In genomic region chr1:136379261-136379660, GRCm38 (mm10) we compare ENCODE assay signal across 18 mouse cellular contexts. TPM values are rescaled to one million over a fixed set of nuclear protein-coding genes. Genes with fewer than 3 reads are reported as not detected.
DNase-seq lines count a peak whose midpoint lies in the region; ATAC-seq lines count a peak whose summit lies in the region.
"Had no signal": no experiment of that assay in that cellular context is flagged by ENCODE, and none has a peak within 500 bp of the region (broad histone marks: within the 10 kb centered on the region; RNA-seq: fewer than 3 reads in every experiment).

No protein-coding gene starts in this region.

- no peak overlapping the region for H3K27ac ChIP-seq in midbrain, embryonic 11.5 days (ENCODE audit: low read depth, low read length)
- H3K27ac ChIP-seq in midbrain, embryonic 16.5 days (ENCODE audit: low read length), result no peak overlapping the region
- peak overlapping the region; percentile 52; the same call in 1 of the 2 replicates for H3K27ac ChIP-seq in brown adipose tissue, adult 24 weeks (replicated peaks; ENCODE audit: low read depth, low read length)

- no peak overlapping the region for H3K4me3 ChIP-seq in midbrain, embryonic 11.5 days (ENCODE audit: low read depth, low read length)
- no peak overlapping the region for H3K4me3 ChIP-seq in midbrain, embryonic 16.5 days (ENCODE audit: low read depth, low read length)
- no peak overlapping the region for H3K4me3 ChIP-seq in brown adipose tissue, adult 24 weeks (ENCODE audit: insufficient read depth, low read depth, low read length)

- DNase-seq in heart, adult 11 months, result peak; percentile 51
- DNase-seq in heart, adult 9 months (ENCODE audit: low spot score in 2 of 2), result no peak
- peak; percentile 67 for DNase-seq in midbrain, embryonic 11.5 days (ENCODE audit: low spot score, missing footprints)
- no peak for DNase-seq in left cerebral cortex, postnatal 25 days (ENCODE audit: low spot score in 2 of 2)
- DNase-seq: adrenal gland, adult 8-10 months; adrenal gland, postnatal 25 days; B cell, adult 2 months; cerebellum, adult 11 months; cerebellum, adult 11-12 months; cerebellum, adult 18-20 months; cerebellum, adult 2 months had no signal

- no peaks in the 10 kb centered on the region for H3K36me3 ChIP-seq in midbrain, embryonic 11.5 days (ENCODE audit: control insufficient read depth, insufficient read depth, low read length)
- H3K36me3 ChIP-seq in midbrain, embryonic 16.5 days (ENCODE audit: control insufficient read depth, insufficient read depth, low read length), result no peaks in the 10 kb centered on the region
- H3K36me3 ChIP-seq: G1E had no signal

- no peak for ATAC-seq in midbrain, embryonic 11.5 days (ENCODE audit: low FRiP score)
- ATAC-seq in midbrain, embryonic 16.5 days, result no peak
- ATAC-seq: activated CD4-positive, CD25-positive, alpha-beta regulatory T cell, adult 4 months; CD4-positive, CD25-positive, alpha-beta regulatory T cell, adult 4 months; Patski had no signal

- no peak overlapping the region for H3K9ac ChIP-seq in midbrain, embryonic 11.5 days (ENCODE audit: low read length)
- H3K9ac ChIP-seq in midbrain, embryonic 16.5 days (ENCODE audit: low read depth, low read length), result no peak overlapping the region

- WGBS in midbrain, embryonic 11.5 days, result 95% methylated on average over 7 of the region's 7 CpGs
- 85% methylated on average over 7 of the region's 7 CpGs for WGBS in midbrain, embryonic 16.5 days

- H3K4me2 ChIP-seq in midbrain, embryonic 11.5 days, result no peak overlapping the region
- no peak overlapping the region for H3K4me2 ChIP-seq in midbrain, embryonic 16.5 days (ENCODE audit: low read length)

- H3K27me3 ChIP-seq in midbrain, embryonic 11.5 days (ENCODE audit: control insufficient read depth, insufficient read depth, low read length), result no peaks in the 10 kb centered on the region
- no peaks in the 10 kb centered on the region for H3K27me3 ChIP-seq in midbrain, embryonic 16.5 days (ENCODE audit: control insufficient read depth, insufficient read depth, low read depth, low read length)
- H3K27me3 ChIP-seq: CH12.LX had no signal

- no peaks in the 10 kb centered on the region for H3K9me3 ChIP-seq in midbrain, embryonic 11.5 days (ENCODE audit: control insufficient read depth, low read length)
- H3K9me3 ChIP-seq in midbrain, embryonic 16.5 days (replicated peaks; ENCODE audit: control insufficient read depth, low read length, poor library complexity, severe bottlenecking), result 0 out of 2 replicates have a peak, but pooled peaks cover 4% of the 10 kb centered on the region
- H3K9me3 ChIP-seq: G1E had no signal

- H3K4me1 ChIP-seq in midbrain, embryonic 11.5 days (ENCODE audit: control insufficient read depth, insufficient read depth, low read length), result no peaks in the 10 kb centered on the region
- no peaks in the 10 kb centered on the region for H3K4me1 ChIP-seq in midbrain, embryonic 16.5 days (ENCODE audit: control insufficient read depth, insufficient read depth, low read length)
- peaks cover 3% of the 10 kb centered on the region; the same call in 1 of the 2 replicates for H3K4me1 ChIP-seq in brown adipose tissue, adult 24 weeks (ENCODE audit: control insufficient read depth, insufficient read depth, insufficient read length, low read length)

- intact Hi-C loops in left cerebral cortex, postnatal 25 days (cut with DNase I), result no loop called here

RNA-seq across cellular contexts. Expression of gene Camsap2, which starts 33.4 kb away (rescaled TPM):
- polyA plus RNA-seq in midbrain, embryonic 11.5 days (2014; fragmentation: Nextera tagmentation; extraction: Ambion mirVana), result 32.7 and 35.3 TPM in 2 replicates
- 27.2 and 32.3 TPM in 2 replicates for polyA plus RNA-seq in midbrain, embryonic 16.5 days (2015; fragmentation: Nextera tagmentation; extraction: Ambion mirVana)
- polyA plus RNA-seq in brown adipose tissue, adult 24 weeks (2012; ENCODE audit: insufficient read depth, insufficient read length, missing spikeins), result 23.2 and 27.0 TPM in 2 replicates
- 100 to 1,000 TPM; 135 to 137 TPM for total RNA-seq in left cerebral cortex, postnatal 25 days (2021)

RNA-seq across cellular contexts. Expression of gene Ddx59, which starts 35.8 kb away (rescaled TPM):
- polyA plus RNA-seq in midbrain, embryonic 11.5 days (2014; fragmentation: Nextera tagmentation; extraction: Ambion mirVana), result 20.3 and 20.5 TPM in 2 replicates
- 14.5 and 16.0 TPM in 2 replicates for polyA plus RNA-seq in midbrain, embryonic 16.5 days (2015; fragmentation: Nextera tagmentation; extraction: Ambion mirVana)
- polyA plus RNA-seq in brown adipose tissue, adult 24 weeks (2012; ENCODE audit: insufficient read depth, insufficient read length, missing spikeins), result 16.5 and 17.6 TPM in 2 replicates
- total RNA-seq in left cerebral cortex, postnatal 25 days (2021), result 1 to 10 TPM; 8.5 to 9.1 TPM

Comparison
In these comparisons a context has a peak if more than half of its experiments do, and no peak if none do; other contexts are left out.
1. DNase-seq: peak in heart, adult 11 months (single experiment) and midbrain, embryonic 11.5 days (single experiment); none in heart, adult 9 months (0 of 2) and left cerebral cortex, postnatal 25 days (0 of 2).